Mouse (Mus musculus) ES-E14 (cell line): ENCODE results near the gene Tgm3. TPM values are rescaled to one million over a fixed set of nuclear protein-coding genes. Genes with fewer than 3 reads are reported as not detected.
A peak's percentile ranks its signal among the peaks of the same experiment; 100 is the strongest.

Experiments
- DNase-seq: peaks from one replicate; pipeline ENCODE4 v3.0.0-alpha.2; 2013; ENCODE audit warnings: low read depth, low spot score
- H3K27ac ChIP-seq: 2 replicates; pipeline ENCODE4 v1.5.1; 2012; ENCODE audit warnings: low read depth, mild to moderate bottlenecking, low read length, moderate library complexity, mixed read lengths; ENCODE audit not compliant: poor library complexity, insufficient read depth, severe bottlenecking
- H3K36me3 ChIP-seq: 2 replicates; pipeline ENCODE4 v1.6.1; 2012; ENCODE audit warnings: mild to moderate bottlenecking, low read length, moderate library complexity, mixed read lengths; ENCODE audit not compliant: control insufficient read depth, poor library complexity, insufficient read depth, severe bottlenecking
- H3K4me1 ChIP-seq, 2 experiments: fragments of 150-350 bp in 1 of 2; sonication (generic) in 1 of 2; 2 replicates each; pipeline ENCODE4 v1.6.1; 2012; ENCODE audit warnings: low read length in 2 of 2, mild to moderate bottlenecking in 1 of 2, mixed read lengths in 1 of 2; ENCODE audit not compliant: control insufficient read depth in 2 of 2, insufficient read depth in 2 of 2, poor library complexity in 1 of 2
- H3K4me3 ChIP-seq, 2 experiments: fragments of 150-350 bp in 1 of 2; sonication (generic) in 1 of 2; 2 replicates each; pipeline ENCODE4 v1.5.1; 2012; ENCODE audit warnings: low read length in 2 of 2, low read depth in 1 of 2, mild to moderate bottlenecking in 1 of 2, mixed read lengths in 1 of 2; ENCODE audit not compliant: insufficient read depth in 1 of 2, poor library complexity in 1 of 2, severe bottlenecking in 1 of 2
- H3K9ac ChIP-seq: 2 replicates; pipeline ENCODE4 v1.6.1; 2012; ENCODE audit warnings: low read depth, mild to moderate bottlenecking, low read length, mixed read lengths; ENCODE audit not compliant: poor library complexity, insufficient read depth, severe bottlenecking
- H3K9me3 ChIP-seq: fragments of 150-350 bp; sonication (generic); 2 replicates; pipeline ENCODE4 v1.6.1; 2012; ENCODE audit warnings: low read depth, mild to moderate bottlenecking, low read length; ENCODE audit not compliant: control insufficient read depth, insufficient read depth
- CHD2 ChIP-seq: IDR thresholded peaks from 2 replicates; pipeline ENCODE4 v1.6.1; 2014; ENCODE audit warnings: mild to moderate bottlenecking, low read depth, low read length, inconsistent platforms
- HCFC1 ChIP-seq: IDR thresholded peaks from 2 replicates; pipeline ENCODE4 v1.6.1; 2012; ENCODE audit warnings: low read length, inconsistent platforms, borderline replicate concordance; ENCODE audit not compliant: insufficient read depth
- MAFK ChIP-seq: IDR thresholded peaks from 2 replicates; pipeline ENCODE4 v1.6.1; 2014; ENCODE audit warnings: mild to moderate bottlenecking, low read depth, low read length, inconsistent platforms; ENCODE audit not compliant: insufficient read depth
- ZC3H11A ChIP-seq: IDR thresholded peaks from 2 replicates; pipeline ENCODE4 v1.6.1; 2012; ENCODE audit warnings: low read depth, mild to moderate bottlenecking, inconsistent platforms, low read length, borderline replicate concordance
- ZNF384 ChIP-seq: IDR thresholded peaks from 2 replicates; pipeline ENCODE4 v1.6.1; 2012; ENCODE audit warnings: low read depth, low read length, inconsistent platforms
- in situ Hi-C, 2 experiments: fragments of 600-800 bp; cut with MboI; formaldehyde crosslinking; loops; one replicate each; pipeline ENCODE4 v1.15.1; 2025; ENCODE audit warnings: low sequenced_read_pairs in 2 of 2, inconsistent platforms in 1 of 2; ENCODE audit not compliant: unreplicated experiment in 2 of 2
- total RNA-seq: library from RNA; depleted of rRNA; stranded (reverse); fragments of 300-350 nt; gene quantifications from 2 replicates; pipeline ENCODE4 v1.2.3, GENCODE M21; 2012; rRNA removed

Tgm3 gene
- 2.4 and 3.1 TPM in 2 replicates for total RNA-seq

DNA sequence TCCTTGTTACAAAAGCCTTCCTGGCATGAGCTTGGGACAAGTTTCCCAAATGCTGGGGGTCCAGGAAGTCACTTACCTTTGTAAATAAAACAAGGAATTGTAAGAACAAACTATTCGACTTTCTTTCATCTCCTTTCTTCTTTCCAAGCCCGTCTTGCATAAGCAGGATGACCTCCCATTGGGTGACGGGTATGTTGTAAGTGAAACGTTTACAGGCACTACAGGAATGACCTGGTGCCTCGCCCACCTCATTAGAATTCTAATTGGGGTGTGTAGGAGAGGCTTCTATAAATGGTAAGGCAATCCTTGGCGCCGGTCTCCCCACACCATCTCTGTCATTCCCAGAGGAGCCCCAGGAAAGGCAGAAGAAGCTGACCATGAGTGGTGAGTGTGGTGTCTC is at the start of gene Tgm3:
TSS of gene Tgm3 (plus strand) at position 324 of the 400 bp plus-strand sequence.
- no peaks in the 10 kb centered on the region for H3K36me3 ChIP-seq
- no peak within 1 kb of the TSS for H3K9ac ChIP-seq
- H3K9me3 ChIP-seq: no peaks in the 10 kb centered on the region
- in situ Hi-C loops: no loop called here
- H3K27ac ChIP-seq: no peak within 1 kb of the TSS
- H3K4me3 ChIP-seq: no peak within 1 kb of the TSS
- DNase-seq: peak; percentile 15
- peaks cover 0 to 9% of the 10 kb centered on the region in 2 experiments; a peak in 2 of 4 replicates for H3K4me1 ChIP-seq
- TF ChIP-seq HCFC1 (no peak), ZNF384 (no peak), MAFK (no peak), CHD2 (no peak)

DNA sequence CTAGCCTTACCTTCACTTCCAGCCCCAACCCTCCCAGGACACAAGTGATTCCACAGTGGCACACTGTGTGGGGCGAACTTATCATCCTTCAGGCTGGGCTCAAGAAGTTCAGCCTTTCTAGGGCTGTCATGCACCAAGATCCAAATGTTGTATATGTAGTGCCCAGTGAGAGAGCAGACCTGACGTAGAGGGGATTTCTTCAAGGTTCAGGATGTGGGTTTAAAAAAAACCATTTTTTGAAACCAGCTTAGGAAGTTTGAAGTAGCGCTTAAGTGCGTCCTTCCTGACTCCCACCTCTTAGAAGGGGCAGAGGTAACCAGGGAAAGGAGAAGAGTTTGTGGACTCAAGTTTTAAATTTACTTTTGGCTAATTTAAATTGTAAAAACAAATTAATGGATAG is 31.5 kb upstream of the Tgm3 start:
- no peaks in the 10 kb centered on the region for H3K9me3 ChIP-seq
- in situ Hi-C loops: no loop called here
- no peaks in the 10 kb centered on the region for H3K4me1 ChIP-seq
- H3K36me3 ChIP-seq: no peaks in the 10 kb centered on the region
- no peak overlapping the region for H3K27ac ChIP-seq
- TF ChIP-seq ZNF384: no peak
- no peak for TF ChIP-seq ZC3H11A
- no peak for TF ChIP-seq CHD2
- TF ChIP-seq MAFK: no peak
- no peak for TF ChIP-seq HCFC1
- no peak for DNase-seq
- no peak overlapping the region for H3K9ac ChIP-seq
- no peak overlapping the region for H3K4me3 ChIP-seq

DNA sequence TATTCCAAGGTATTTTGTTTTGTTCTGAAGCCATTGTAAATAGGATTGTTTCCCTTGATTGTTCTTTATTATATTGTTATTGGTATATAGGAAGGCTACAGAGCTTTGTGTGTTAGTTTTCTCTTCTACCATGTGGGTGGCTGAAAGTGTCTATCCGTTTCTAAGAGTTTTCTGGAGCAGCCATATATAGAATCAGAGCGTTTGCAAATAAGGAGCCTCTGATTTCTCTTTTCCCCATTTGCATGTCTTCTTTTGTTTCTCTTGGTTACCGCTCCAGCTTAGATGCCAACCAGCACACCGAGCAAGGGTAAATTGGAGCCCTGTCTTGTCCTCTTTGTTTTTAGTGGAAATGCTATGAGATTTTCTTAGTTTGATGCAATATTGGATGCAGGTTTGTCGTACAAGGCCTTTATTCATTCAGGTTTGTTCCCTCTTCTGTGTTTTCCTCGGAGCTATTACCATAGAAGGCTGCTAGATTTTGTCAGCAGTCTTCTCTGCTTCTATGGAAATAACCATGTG is 24.6 kb upstream of the Tgm3 start:
- H3K9ac ChIP-seq: no peak overlapping the region
- no peaks in the 10 kb centered on the region for H3K36me3 ChIP-seq
- H3K27ac ChIP-seq: no peak overlapping the region
- TF ChIP-seq ZC3H11A: no peak
- no peak for TF ChIP-seq MAFK
- no peak for TF ChIP-seq HCFC1
- no peak for TF ChIP-seq ZNF384
- no peak for TF ChIP-seq CHD2
- no peak for DNase-seq
- in situ Hi-C loops: no loop called here
- no peaks in the 10 kb centered on the region for H3K4me1 ChIP-seq
- no peaks in the 10 kb centered on the region for H3K9me3 ChIP-seq
- no peak overlapping the region for H3K4me3 ChIP-seq

DNA sequence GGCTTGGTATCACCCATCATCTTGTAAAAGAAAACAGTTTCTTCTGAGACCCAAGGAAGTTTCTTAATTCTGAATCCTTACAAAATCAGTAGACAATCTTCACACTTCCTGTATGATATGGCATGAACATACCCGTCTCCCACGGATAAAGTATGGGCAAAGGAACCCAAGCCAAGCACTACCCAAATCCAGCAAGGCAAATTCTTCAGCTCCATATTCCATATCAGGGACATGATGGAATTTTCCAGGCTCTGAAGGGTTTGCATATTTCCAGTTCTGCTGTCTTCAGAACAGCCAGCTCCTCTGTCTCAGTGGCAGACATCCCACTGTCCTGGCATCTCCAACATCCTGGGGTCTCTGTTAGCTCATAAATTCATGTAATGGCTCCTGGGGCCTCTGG is 22.5 kb upstream of the Tgm3 start:
- no peak for TF ChIP-seq HCFC1
- TF ChIP-seq MAFK: no peak
- no peak for TF ChIP-seq ZNF384
- no peak for TF ChIP-seq CHD2
- TF ChIP-seq ZC3H11A: no peak
- Histone ChIP-seq H3K9ac (no peak overlapping the region), H3K36me3 (no peaks in the 10 kb centered on the region), H3K4me3 (no peak overlapping the region), H3K27ac (no peak overlapping the region), H3K4me1 (no peaks in the 10 kb centered on the region), H3K9me3 (no peaks in the 10 kb centered on the region)
- in situ Hi-C loops: no loop called here
- no peak for DNase-seq

DNA sequence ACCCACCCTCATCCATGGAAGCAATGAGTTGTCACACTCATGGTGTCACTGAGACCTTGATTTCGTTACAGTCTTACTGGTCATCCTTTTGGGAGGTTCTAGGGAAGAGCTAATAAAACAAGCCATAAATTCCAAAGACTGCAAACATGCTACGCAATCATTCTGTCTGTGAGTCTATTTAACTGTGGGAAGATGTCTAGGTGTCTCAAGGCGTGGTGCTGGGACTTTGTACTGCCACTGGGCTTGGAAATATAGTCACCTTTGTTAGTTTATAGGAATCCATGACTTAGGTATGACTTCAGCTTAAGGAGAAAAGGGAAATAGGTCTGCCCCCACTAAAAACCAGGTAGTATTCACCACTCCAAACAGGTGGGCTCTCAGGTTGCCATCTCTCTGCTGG is 17.7 kb upstream of the Tgm3 start:
- no peaks in the 10 kb centered on the region for H3K9me3 ChIP-seq
- TF ChIP-seq ZC3H11A: no peak
- H3K4me1 ChIP-seq: no peaks in the 10 kb centered on the region
- DNase-seq: no peak
- H3K9ac ChIP-seq: no peak overlapping the region
- H3K27ac ChIP-seq: no peak overlapping the region
- no peaks in the 10 kb centered on the region for H3K36me3 ChIP-seq
- H3K4me3 ChIP-seq: no peak overlapping the region
- in situ Hi-C loops: no loop called here
